Mouse (Mus musculus) cerebellum, postnatal 14 days (tissue): Measurements from ENCODE around the gene Gpr161.
"Not testable (repeated sequence)": the region's sequence is repeated elsewhere in the genome, so short reads cannot be mapped to it uniquely, and the experiment has no call there.

Source experiments
- DNase-seq, 2 experiments: peaks; one replicate each; pipeline ENCODE4 v3.0.0; 2021; ENCODE audit warnings: mixed read lengths in 2 of 2

Gpr161 gene

DNA sequence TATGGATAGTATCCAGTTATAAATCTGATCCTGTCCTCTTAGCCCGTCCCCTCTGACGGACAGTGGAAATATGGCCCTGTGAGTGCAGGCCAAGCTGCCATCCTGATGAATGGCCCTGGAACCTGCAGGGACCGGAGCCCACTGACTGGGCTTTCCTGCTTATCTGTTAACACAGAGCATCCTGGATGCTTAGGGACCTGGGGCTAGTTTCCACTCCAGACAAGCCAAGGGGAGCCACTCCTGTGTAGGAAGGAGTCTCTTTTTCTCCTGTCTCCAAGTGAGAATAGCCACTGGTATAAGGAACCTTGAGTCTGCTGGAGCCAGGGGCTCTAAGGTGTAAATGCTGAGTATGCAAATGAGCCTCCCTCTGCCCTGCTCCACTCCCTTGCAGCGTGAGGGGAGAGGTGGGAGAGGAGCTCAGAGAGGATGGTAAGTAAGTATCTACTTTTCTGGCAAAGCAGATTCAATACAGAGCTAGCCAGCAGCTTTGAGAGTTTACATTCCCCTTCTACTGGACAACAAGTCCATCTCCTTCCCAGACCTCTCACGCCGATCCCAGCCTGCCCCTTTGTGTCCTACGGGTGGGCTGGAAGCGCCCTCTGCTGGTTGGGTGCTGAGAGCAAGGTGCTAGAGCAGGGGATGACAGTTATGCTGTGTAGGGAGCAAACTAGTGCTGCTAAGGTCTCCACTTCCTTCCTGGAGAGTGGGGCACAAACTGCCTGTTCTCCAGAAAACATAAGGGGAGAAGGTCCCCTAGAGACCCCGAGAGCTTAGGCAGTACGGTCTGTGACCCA, 24.7 kb downstream of the Gpr161 start:
- DNase-seq = peak; percentile 79 to 89

DNA sequence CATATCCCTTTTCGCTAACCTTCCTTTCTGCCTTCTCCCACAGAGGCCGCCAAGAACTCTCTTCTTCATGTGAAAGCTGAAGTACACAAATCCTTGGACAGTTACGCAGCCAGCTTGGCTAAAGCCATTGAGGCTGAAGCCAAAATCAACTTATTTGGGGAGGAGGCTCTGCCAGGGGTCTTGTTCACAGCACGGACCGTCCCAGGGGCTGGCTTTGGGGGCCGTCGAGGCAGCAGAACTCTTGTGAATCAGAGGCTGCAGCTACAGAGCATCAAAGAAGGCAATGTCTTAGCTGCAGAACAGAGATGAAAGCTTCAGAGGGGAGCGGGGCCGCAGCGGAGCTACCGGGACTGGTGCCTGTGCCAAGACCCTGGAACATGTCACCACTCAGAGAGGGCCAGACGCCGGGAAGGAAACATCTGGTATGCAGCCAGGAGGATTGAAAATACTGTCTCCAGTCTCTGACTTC, 25.8 kb downstream of the Gpr161 start:
- DNase-seq = peak; percentile 13 to 16

DNA sequence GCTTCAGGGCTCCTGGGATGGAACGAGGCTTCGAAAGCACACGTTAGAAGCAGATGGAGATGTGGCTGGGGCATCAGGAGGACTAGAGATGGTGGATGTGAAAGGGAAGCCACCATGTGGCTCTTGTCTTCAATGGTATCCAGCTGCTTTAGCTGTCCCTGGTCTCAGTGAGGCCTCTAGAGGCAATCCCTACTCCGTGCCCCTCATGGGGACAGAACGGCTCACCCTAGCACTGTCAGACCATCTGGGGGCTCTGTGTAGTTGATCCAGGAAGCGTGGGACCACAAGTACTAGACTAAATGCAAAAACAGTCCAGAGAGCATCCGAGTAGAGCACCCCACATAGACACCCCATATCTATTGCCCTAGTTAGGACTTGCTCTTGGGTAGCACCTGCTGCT, 26.3 kb downstream of the Gpr161 start:
- DNase-seq = no peak

DNA sequence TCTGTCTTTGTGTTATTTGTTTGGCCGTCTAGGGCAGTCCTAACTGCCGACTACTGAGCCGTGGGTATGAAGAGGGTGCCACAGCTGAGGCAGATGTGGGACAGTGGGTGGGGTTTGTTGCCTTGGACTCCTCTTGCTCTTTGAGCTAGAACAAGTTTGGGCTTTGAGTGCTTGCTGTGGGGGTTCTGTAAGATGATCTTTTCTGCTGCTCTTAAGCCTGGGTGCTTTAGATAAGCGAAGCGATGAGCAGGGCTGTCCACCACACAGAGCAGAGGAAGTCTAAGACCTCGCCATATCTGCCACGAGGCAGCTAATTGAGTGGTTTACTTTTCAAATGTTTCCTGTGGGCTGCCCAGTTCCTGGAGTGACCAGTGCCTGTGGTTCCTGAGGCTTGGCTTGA, 27.3 kb downstream of the Gpr161 start:
- DNase-seq = no peak

DNA sequence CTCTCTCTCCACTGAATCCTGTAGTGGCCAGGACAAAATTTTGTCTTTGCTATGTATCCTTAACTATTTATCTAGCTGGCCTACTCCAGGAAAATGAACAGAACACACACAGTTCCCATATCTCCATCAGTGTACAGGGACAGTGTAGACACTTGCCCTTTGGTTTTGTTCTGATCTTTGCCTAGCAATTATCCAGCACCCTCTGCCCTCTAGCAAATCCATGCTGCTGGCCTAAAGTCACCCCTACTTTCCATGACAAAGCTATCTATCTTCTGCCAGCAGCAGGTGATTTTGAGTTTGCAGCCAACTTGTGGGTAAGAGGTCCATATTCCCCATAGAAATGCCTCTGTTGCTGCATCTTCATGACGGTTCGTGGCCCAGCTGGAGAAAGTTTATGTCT, 31.8 kb downstream of the Gpr161 start:
- DNase-seq = no peak

DNA sequence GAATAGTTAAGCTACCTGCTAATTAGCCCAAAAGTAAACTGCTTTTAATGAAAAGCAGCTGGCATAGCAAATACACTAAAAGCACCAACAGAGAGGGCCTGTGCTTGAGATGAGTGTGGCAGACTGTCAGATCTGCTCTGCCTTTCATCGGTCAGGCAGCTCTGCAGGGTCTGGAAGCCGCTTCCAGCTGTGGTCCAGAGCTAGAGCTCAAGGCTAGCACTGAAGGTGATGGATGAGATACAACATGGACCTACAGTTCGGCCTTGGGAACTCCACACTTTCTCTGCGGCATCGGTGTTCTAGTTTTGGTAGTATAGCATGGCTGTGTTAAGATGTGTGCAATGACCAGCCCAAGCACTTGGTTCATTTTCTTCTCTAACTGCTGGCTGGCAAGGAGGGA, 32.2 kb downstream of the Gpr161 start:
- no peak for DNase-seq

DNA sequence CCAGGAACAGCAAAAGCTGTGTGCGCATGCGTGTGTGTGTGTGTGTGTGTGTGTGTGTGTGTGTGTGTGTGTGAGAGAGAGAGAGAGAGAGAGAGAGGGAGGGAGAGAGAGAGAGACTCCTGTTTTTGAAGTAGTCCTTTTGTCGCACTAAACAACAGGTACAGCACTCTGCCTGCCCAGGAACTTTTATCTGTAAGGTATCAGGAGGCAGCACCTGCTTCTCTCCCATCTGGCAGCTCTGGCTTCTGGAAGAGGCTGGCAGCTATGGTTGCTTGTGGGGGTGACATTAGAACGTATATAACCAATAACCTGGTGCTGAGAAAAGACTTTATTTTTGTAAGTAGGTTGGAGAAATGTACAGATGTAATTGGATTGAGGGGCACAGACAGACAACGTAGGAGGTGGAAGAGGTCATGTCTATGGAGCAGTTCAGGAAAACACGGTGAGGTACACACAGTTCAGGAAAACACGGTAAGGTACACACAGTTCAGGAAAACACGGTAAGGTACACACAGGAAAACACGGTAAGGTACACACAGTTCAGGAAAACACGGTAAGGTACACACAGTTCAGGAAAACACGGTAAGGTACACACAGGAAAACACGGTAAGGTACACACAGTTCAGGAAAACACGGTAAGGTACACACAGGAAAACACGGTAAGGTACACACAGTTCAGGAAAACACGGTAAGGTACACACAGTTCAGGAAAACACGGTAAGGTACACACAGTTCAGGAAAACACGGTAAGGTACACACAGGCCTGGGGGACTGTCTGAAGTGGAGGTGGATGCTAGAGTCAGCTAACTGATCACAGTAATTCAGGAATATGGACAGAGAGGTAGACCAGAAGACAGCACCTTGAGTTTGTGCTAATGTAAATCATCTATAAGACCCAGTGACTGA, 33.0 kb downstream of the Gpr161 start:
- DNase-seq = not testable (repeated sequence)

DNA sequence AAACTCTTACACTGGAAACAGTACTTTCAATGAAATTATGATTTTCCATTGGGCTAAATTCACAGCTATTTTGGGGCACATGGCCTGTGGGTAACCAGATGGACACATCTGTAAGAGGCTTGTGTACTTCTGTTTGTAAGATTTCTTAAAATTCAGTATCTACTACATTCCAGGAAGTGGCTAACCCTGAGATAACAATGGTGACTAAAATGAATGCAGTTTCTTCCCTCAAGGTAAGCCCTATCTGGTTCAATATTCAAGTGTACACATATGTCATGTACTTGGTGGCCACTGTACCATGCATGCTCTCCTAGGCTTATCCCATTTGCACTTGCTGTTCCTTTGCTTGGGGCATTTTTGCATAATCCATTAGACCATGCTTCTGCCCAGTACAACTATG, 35.3 kb downstream of the Gpr161 start:
- DNase-seq = no peak

DNA sequence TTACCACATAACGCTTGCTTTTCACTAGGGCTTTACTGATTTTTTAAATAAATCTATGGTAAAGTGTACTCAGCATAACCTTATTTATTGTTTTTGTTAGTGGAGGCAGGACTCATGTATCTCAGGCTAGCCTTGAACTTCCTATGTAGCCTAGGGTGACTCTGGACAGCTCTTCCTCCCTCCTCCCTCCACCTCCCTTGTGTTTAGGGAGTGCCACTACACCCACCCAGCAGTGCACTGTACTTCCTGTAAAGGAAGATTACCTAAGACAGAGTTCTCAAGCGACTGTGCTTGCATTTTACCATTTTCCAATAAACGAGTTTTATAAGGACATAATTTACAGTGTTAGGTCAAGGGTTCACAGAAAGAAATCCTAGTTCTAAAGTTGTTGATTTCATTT, 37.2 kb downstream of the Gpr161 start:
- no peak for DNase-seq

DNA sequence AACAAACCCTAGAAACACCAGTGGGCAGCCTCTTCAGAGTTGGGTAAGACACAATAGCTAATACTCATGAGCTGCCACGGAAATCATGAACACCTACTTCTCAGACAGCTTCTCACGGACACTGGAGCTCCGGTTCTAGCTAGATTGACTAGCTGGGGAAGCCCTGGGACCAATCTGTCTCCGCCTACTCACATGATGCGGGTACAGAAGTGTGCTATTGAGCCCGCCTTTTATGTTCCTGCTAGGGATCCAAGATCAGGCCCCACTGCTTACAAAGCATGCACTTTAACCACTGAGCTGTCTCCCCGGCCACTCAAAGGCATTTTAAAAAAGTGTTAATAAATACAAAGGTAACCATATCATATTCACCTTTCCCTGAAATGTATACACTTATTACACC, 46.5 kb downstream of the Gpr161 start:
- no peak for DNase-seq

DNA sequence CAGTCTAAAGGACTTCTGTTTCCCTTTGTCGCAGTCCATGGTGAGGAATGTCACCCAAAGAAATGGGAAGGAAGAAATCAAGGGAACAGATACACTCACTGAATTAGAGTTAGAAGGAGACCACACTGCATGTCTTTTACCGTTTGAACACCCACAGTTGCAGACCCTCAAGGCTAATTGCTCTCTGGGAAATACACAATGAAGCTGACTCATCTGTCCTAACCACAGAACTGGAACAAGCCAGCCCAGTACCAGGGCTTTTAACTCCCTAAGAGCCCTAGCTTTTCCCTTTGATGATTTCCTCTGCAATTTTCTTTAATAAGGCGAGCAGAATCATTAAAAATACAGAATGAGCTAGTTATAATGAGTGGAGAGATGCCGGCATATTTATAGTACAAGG, 48.9 kb downstream of the Gpr161 start:
- DNase-seq = no peak

DNA sequence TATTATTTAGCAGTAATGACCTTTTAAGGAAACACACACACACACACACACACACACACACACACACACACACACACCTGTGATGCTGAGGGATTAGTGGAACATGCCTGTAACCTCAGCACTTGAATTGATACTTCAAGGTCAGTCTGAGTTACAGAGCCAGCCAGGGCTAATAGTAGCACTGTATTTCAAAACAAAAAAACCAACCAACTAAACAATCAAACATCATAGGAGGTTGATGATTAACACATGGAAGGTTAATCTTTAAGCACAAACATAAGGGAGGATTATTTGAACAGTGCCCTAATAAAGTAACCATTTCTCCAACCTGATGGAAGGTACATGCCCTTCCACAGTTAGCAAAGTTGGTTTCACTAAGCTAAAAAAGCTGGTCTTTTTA, 53.0 kb downstream of the Gpr161 start:
- DNase-seq = no peak

DNA sequence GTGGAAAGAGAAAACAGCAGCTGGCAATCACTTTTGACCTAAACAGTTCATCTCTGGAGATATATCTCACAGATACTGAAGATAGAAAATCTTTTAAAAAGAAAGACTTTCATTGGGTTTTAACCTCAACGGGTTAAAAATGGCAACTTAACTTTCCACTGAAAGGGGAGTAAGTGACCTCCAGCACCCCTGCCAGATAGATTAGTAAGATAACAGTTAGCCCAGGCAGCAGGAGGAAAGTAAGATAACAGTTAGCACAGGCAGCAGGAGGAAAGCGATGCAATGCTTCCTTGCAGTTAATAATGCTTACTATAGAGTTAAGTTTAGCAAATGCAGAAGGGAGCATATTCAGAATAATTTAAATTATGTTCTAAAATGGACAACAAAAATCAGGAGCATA, 60.8 kb downstream of the Gpr161 start:
- no peak for DNase-seq

DNA sequence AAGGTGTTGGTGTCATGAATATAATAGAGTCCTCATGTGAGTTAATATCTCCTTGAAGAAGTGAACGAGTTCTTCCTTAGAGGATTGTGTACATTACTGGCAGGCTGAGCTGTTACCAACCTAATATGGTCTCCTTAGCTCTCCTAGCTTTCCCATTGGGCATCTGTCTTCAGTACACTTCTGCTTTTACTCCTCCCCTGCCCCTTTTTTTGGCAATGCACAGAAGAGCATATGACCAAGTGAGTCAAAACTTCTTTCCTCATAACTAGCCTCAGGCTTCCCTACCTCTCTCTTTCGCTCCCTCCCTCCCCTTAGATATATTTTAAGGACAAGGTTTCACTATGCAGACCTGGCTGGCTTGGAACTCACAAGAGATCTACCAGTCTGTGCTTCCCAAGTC, 67.7 kb downstream of the Gpr161 start:
- no peak for DNase-seq

DNA sequence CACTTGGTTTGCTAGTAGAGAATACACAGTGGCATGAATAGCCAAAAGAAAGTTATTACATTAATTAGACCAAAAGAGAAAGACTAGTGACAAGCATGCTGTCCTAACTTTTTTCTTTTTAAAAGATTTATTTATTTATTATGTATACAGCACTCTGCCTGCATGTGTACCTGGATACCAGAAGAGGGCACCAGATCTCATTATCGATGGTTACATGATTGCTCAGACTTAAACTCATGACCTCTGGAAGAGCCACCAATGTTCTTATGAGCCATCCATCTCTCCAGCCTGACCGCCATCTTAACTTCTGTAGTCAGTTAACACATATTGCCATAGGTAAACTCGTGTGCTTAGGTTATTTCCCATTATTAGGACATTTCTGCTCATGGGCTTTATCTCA, 69.5 kb downstream of the Gpr161 start:
- DNase-seq = no peak

DNA sequence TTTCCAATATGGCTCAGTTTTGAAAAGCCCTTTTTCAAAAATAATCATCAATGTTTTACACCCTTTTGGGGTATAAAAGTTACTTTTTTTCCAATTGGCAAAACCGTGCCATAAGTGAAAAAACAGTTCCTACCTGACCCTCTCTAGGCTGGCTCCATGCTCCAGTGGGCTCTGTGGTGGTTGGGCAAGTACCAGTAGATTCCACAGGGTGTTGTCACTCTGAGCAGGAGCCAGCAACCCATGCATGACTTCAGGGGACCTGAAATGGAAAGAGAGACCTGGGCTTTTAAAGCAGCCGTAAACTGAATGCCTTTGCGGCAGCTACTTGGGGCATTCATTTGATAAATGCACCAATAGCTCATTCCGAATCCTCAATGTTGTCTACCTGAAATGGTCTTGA, 75.4 kb downstream of the Gpr161 start:
- no peak for DNase-seq

DNA sequence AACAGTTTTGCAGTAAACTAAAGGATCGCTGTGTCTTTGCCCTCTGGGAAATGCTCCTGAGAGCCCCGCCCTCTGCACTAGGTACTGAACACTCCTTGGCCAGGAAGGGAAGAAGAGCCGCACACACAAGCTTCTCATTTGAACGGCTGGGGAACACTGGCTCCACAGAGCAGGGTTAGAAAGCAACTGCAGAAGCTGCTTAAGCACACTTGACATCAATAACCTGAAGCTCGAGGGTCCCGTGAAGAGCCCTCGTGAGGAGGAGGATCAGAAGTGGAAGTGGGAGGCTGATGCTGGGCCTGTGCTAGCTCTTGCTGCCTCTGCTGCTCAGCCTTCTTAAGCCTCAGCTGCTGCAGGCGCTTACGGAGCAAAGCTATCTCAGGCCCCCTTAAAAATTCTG, 78.2 kb downstream of the Gpr161 start:
- DNase-seq = no peak
